Mouse (Mus musculus) spleen, adult 2 months (tissue): Measurements from ENCODE around the gene Higd2a.

Experiments used
- CTCF ChIP-seq: fragments of 200-500 bp; IDR thresholded peaks from 2 replicates; pipeline ENCODE4 v1.5.1; 2011; ENCODE audit warnings: mild to moderate bottlenecking, inconsistent platforms; ENCODE audit not compliant: insufficient read depth, insufficient read length, insufficient replicate concordance; ENCODE audit errors: extremely low read depth
- POLR2A ChIP-seq: fragments of 200-500 bp; IDR thresholded peaks from 2 replicates; pipeline ENCODE4 v1.6.1; 2011; ENCODE audit warnings: low read depth, low read length, inconsistent platforms

GRCm38 (mm10) chr13:54610613-54610971 lies 20.6 kb downstream of the Higd2a start:
- TF ChIP-seq CTCF (no peak), POLR2A (no peak)
